Mouse (Mus musculus): Measurements from ENCODE around the gene Adamtsl3. TPM values are rescaled to one million over a fixed set of nuclear protein-coding genes. Genes with fewer than 3 reads are reported as not detected.

Adamtsl3 gene
- total RNA-seq, 1 experiment from 2014 or later, result not detected

GRCm38 (mm10) chr7:82350421-82350820 lies 14.9 kb downstream of the Adamtsl3 start:
- ATAC-seq (replicated peaks; ENCODE audit: insufficient number of reproducible peaks, low FRiP score, low TSS enrichment, poor library complexity, severe bottlenecking), result no peak

GRCm38 (mm10) chr7:82359146-82359545 lies 23.7 kb downstream of the Adamtsl3 start:
- ATAC-seq (replicated peaks; ENCODE audit: insufficient number of reproducible peaks, low FRiP score, low TSS enrichment, poor library complexity, severe bottlenecking), result no peak

- ATAC-seq (replicated peaks; ENCODE audit: insufficient number of reproducible peaks, low FRiP score, low TSS enrichment, poor library complexity, severe bottlenecking), result no peak
Observed at GRCm38 (mm10) chr7:82359674-82360073, 24.2 kb downstream of the Adamtsl3 start.

DNA sequence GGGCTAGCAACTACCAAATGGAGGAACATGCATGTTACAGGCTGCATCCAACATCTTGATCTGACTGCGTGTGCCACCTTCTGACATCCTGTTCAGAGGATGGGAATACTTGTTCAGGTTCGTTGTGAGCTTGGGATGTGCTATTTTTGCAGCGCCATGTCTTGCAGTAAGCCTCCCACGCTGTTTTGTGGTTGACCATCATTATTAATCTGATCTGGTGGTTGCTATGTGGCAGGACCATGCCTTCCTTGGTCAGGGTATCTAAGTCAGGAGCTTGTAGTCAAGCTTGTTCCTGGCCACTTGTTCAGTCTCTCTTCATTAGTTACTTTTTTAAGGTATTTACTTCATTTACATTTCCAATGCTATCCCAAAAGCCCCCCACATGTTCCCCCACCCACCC lies 24.7 kb downstream of the Adamtsl3 start:
- ATAC-seq (replicated peaks; ENCODE audit: insufficient number of reproducible peaks, low FRiP score, low TSS enrichment, poor library complexity, severe bottlenecking), result no peak

GRCm38 (mm10) chr7:82361127-82361526 lies 25.6 kb downstream of the Adamtsl3 start:
- no peak for ATAC-seq (replicated peaks; ENCODE audit: insufficient number of reproducible peaks, low FRiP score, low TSS enrichment, poor library complexity, severe bottlenecking)

DNA sequence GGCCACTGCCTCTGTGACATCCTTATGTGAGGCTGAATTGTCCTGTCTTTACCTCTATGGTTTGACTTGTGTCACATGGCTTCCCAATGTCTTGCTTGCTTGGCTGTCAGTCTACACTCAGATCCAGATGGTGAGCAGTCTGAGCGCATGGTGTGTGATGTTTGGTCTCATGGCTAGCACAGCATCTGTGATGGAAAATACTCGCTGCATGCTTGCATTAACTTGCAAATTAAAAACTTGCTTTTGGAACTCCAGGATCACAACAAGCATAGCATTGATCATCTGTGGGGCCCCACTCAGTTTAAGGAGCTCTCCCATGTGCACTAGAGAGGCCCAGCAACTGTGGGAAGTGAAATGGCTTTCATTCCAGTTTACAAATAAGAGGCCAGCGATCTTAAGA lies 29.1 kb downstream of the Adamtsl3 start:
- ATAC-seq (replicated peaks; ENCODE audit: insufficient number of reproducible peaks, low FRiP score, low TSS enrichment, poor library complexity, severe bottlenecking), result no peak

DNA sequence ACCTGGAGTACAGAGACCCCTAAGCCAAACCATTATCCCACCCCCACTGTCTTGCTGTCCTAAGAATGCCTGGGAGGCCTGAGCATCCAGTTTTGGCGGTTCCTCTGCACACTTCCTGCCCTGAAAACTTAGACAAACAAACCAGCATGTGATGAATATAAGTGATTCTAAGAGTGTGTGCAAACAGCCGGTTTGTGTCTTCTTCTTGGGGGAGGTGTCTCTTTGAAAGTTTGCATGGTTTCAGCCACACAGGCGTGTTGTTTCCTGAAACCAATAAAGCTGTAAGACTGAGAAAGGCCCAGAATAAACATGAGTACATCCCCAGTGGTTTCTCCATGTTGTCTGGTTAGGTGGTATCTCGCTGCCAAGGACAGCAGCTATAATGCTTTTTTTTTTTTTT lies 30.6 kb downstream of the Adamtsl3 start:
- no peak for ATAC-seq (replicated peaks; ENCODE audit: insufficient number of reproducible peaks, low FRiP score, low TSS enrichment, poor library complexity, severe bottlenecking)

DNA sequence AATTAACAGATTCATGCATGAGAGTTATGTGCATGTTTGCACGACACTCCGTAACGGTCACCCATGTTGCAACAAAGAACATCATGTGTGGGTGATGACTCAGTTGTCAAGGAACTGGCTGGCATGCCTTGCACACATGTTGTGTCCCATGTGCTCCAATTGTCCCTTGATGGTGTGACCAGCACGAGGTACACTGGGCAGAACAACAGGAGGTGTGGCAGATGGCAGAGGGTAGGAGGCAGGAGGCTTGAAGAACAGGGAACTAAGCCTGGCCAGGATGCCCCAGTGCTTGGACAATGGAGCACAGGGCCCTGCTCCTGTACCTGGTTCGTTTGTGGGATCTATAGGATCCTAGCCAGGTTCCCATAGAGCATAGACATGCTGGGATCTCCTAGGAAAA lies 31.0 kb downstream of the Adamtsl3 start:
- no peak for ATAC-seq (replicated peaks; ENCODE audit: insufficient number of reproducible peaks, low FRiP score, low TSS enrichment, poor library complexity, severe bottlenecking)

DNA sequence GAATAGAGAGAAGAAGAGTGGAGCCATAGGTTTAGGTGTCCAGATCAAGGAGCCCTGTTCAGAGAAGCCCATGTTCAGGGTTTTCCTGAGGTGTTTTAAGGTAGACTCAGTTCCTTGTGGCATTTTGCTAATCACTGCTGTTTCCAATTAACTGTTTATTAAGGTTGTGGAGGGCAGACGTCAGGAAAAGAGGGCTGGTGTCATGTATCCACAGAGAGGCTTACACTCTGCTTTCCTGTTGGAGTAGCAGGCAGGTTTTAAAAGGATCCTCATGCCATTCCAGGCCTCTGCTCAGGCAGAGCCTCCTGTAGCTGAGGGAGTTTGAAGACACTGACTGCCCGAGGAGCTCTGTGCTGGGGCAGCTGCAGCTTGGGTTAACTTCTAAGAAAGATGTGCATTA lies 32.6 kb downstream of the Adamtsl3 start:
- ATAC-seq (replicated peaks; ENCODE audit: insufficient number of reproducible peaks, low FRiP score, low TSS enrichment, poor library complexity, severe bottlenecking), result no peak

DNA sequence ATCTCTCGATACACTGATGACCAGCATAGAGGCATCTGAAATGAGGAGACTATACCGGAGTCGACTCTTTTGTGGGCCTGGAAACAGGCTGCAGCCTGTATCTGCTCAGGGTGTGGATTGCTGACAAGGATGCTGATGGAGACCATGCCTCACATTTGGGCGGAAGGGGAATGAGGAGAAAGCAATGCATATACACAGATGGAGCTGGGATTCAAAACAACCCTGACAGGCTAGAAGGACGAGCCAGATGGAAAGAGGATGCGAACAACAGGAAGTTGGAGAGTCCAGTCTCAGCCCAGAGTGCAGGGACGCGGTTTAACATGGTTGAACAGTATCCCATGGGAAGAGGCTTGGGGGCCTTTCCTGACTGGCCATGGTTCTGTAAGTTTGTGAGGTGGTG lies 34.6 kb downstream of the Adamtsl3 start:
- no peak for ATAC-seq (replicated peaks; ENCODE audit: insufficient number of reproducible peaks, low FRiP score, low TSS enrichment, poor library complexity, severe bottlenecking)

DNA sequence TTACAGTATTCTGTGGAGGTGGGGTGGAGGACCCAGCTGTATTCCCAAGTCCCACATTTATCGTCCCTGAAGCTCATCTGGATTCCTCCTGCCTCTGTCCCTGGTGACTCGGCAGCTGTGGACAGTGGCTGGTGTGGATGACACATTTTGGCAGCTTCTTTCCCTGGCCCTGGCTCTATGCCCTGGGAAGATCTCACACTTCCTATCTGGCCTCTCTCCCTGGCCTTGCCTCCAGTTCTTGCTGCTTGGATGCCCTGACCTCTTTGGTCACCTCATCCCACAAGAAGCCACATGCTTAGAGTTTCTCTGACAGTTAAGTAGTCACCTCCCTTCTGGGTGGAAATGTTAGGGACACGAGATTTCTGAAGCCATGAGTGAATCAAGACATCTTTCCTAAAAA lies 35.9 kb downstream of the Adamtsl3 start:
- ATAC-seq (replicated peaks; ENCODE audit: insufficient number of reproducible peaks, low FRiP score, low TSS enrichment, poor library complexity, severe bottlenecking), result no peak

- ATAC-seq (replicated peaks; ENCODE audit: insufficient number of reproducible peaks, low FRiP score, low TSS enrichment, poor library complexity, severe bottlenecking), result no peak
Observed at GRCm38 (mm10) chr7:82378311-82378710, 42.8 kb downstream of the Adamtsl3 start.

GRCm38 (mm10) chr7:82379765-82380164 lies 44.3 kb downstream of the Adamtsl3 start:
- ATAC-seq (replicated peaks; ENCODE audit: insufficient number of reproducible peaks, low FRiP score, low TSS enrichment, poor library complexity, severe bottlenecking), result no peak

DNA sequence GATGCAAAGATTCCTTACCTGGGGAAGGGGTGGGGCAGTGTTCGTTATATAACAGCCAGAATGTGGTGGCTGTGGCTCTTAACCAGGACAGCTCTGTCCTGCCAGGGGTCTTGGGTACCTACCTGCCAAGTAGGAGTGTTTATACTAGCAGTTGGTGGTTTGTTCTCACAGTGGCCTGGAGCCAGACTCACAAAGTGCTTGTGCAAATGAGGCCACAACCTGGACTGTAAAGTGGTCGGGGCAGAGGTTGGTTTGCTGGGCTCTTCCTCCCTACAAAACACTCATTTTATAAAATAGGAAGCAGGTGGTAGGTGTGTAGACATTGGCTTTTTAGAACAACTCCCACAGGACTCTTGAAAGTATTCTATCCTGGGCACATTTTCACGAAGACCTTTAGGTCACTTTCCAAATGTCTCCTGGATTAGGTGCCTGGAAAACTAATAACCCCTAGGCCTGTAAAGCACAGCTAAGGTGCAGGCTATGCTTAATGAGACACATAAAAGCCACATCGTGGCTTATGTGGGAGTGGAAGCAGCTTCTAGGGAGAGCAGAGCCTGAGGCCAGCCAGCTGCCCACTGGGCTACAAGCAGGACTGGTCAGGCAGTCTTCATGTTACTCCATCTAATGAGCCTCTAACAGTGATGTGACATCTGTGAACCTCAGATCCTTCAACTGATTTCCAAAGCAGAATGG lies 47.5 kb downstream of the Adamtsl3 start:
- no peak for ATAC-seq (replicated peaks; ENCODE audit: insufficient number of reproducible peaks, low FRiP score, low TSS enrichment, poor library complexity, severe bottlenecking)

GRCm38 (mm10) chr7:82383536-82383848 lies 48.0 kb downstream of the Adamtsl3 start:
- ATAC-seq (replicated peaks; ENCODE audit: insufficient number of reproducible peaks, low FRiP score, low TSS enrichment, poor library complexity, severe bottlenecking), result no peak

GRCm38 (mm10) chr7:82387121-82387520 lies 51.6 kb downstream of the Adamtsl3 start:
- no peak for ATAC-seq (replicated peaks; ENCODE audit: insufficient number of reproducible peaks, low FRiP score, low TSS enrichment, poor library complexity, severe bottlenecking)

- no peak for ATAC-seq (replicated peaks; ENCODE audit: insufficient number of reproducible peaks, low FRiP score, low TSS enrichment, poor library complexity, severe bottlenecking)
Observed at GRCm38 (mm10) chr7:82394435-82395186, 59.1 kb downstream of the Adamtsl3 start.

- no peak for ATAC-seq (replicated peaks; ENCODE audit: insufficient number of reproducible peaks, low FRiP score, low TSS enrichment, poor library complexity, severe bottlenecking)
Observed at GRCm38 (mm10) chr7:82395239-82395638, 59.7 kb downstream of the Adamtsl3 start.

GRCm38 (mm10) chr7:82395751-82396512 lies 60.4 kb downstream of the Adamtsl3 start:
- ATAC-seq (replicated peaks; ENCODE audit: insufficient number of reproducible peaks, low FRiP score, low TSS enrichment, poor library complexity, severe bottlenecking), result no peak

DNA sequence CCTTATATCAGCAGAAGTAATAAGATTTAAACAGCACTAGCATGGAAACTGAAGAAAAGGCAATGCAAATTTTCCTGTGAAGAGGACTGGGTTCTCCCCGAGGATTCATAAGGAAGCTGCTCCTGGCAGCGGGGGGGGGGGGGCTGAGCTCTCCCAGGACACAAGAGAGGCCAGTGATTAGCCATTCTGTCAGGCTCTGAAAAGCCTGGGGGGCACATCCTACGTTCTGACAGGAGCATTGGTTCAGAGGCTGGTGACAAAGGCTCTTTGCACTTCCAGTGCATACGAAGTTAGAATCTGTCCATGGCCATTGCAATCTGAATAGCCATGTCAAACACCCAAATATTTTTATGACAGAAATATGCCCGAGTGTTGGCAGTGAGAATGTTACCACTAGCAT lies 61.4 kb downstream of the Adamtsl3 start:
- no peak for ATAC-seq (replicated peaks; ENCODE audit: insufficient number of reproducible peaks, low FRiP score, low TSS enrichment, poor library complexity, severe bottlenecking)

Data from monocyte, adult 5-6 weeks (primary cell).